Mouse (Mus musculus) hindlimb bud, embryonic 11.5 days (tissue): ENCODE results near the gene Mettl8.

ENCODE experiments used
- DNase-seq: peaks from one replicate; pipeline ENCODE4 v3.0.0-alpha.2; 2012; ENCODE audit warnings: low read depth, low spot score; ENCODE audit errors: extremely low spot score

Gene Mettl8

GRCm38 (mm10) chr2:70934772-70935171 lies 120.6 kb downstream of the Mettl8 start:
- DNase-seq = no peak

GRCm38 (mm10) chr2:70933516-70933915 lies 121.9 kb downstream of the Mettl8 start:
- no peak for DNase-seq

GRCm38 (mm10) chr2:70932965-70933364 lies 122.4 kb downstream of the Mettl8 start:
- DNase-seq = no peak

- DNase-seq = no peak
Measured at GRCm38 (mm10) chr2:70930631-70931288, 124.6 kb downstream of the Mettl8 start.

- no peak for DNase-seq
Measured at GRCm38 (mm10) chr2:70929714-70930113, 125.7 kb downstream of the Mettl8 start.

- no peak for DNase-seq
Measured at GRCm38 (mm10) chr2:70924049-70924448, 131.3 kb downstream of the Mettl8 start.

GRCm38 (mm10) chr2:70922814-70923213 lies 132.6 kb downstream of the Mettl8 start:
- no peak for DNase-seq

- no peak for DNase-seq
Measured at GRCm38 (mm10) chr2:70920937-70921596, 134.3 kb downstream of the Mettl8 start.

GRCm38 (mm10) chr2:70919913-70920522 lies 135.4 kb downstream of the Mettl8 start:
- no peak for DNase-seq

GRCm38 (mm10) chr2:70918516-70918915 lies 136.9 kb downstream of the Mettl8 start:
- no peak for DNase-seq
